Mouse (Mus musculus) embryonic facial prominence, embryonic 13.5 days (tissue): Measurements from ENCODE around the gene Pex14. TPM values are rescaled to one million over a fixed set of nuclear protein-coding genes. Genes with fewer than 3 reads are reported as not detected.
"Not testable (repeated sequence)": the region's sequence is repeated elsewhere in the genome, so short reads cannot be mapped to it uniquely, and the experiment has no call there.

ENCODE experiments used
- ATAC-seq: fragments of 200-750 bp; cut with Nextera tagmentation; 2 replicates; pipeline ENCODE4 v1.8.0; 2017; ENCODE audit warnings: low read depth; ENCODE audit not compliant: insufficient number of reproducible peaks, insufficient read depth, low FRiP score, low TSS enrichment
- H3K27ac ChIP-seq: fragments of 300-500 bp; sonication (generic); 2 replicates; pipeline ENCODE4 v1.5.1; 2015; ENCODE audit warnings: moderate library complexity, mild to moderate bottlenecking, inconsistent platforms
- H3K27me3 ChIP-seq: fragments of 300-500 bp; sonication (generic); 2 replicates; pipeline ENCODE4 v1.6.1; 2015; ENCODE audit warnings: mild to moderate bottlenecking, inconsistent platforms
- H3K36me3 ChIP-seq: fragments of 300-500 bp; sonication (generic); 2 replicates; pipeline ENCODE4 v1.6.1; 2015; ENCODE audit warnings: mild to moderate bottlenecking, inconsistent platforms
- H3K4me1 ChIP-seq: fragments of 300-500 bp; sonication (generic); 2 replicates; pipeline ENCODE4 v1.6.1; 2015; ENCODE audit warnings: inconsistent platforms
- H3K4me2 ChIP-seq: fragments of 300-500 bp; sonication (generic); 2 replicates; pipeline ENCODE4 v1.6.1; 2015; ENCODE audit warnings: moderate library complexity, mild to moderate bottlenecking, inconsistent platforms
- H3K4me3 ChIP-seq: fragments of 300-500 bp; sonication (generic); 2 replicates; pipeline ENCODE4 v1.5.1; 2015; ENCODE audit warnings: mild to moderate bottlenecking, inconsistent platforms
- H3K9ac ChIP-seq: fragments of 300-500 bp; sonication (generic); 2 replicates; pipeline ENCODE4 v1.6.1; 2015; ENCODE audit warnings: mild to moderate bottlenecking, inconsistent platforms
- H3K9me3 ChIP-seq: fragments of 300-500 bp; sonication (generic); 2 replicates; pipeline ENCODE4 v1.6.1; 2016; ENCODE audit warnings: inconsistent platforms
- whole genome bisulfite sequencing: fragments of 180-500 bp; shearing (Covaris S2); methylation state at CpG from one replicate; pipeline ENCODE4 v1.1.7; 2015; ENCODE audit warnings: mixed read lengths; 5-methylcytosine and 5-hydroxymethylcytosine counted together
- polyA plus RNA-seq: library from polyadenylated mRNA; unstranded; fragments of >200 nt; fragmentation: Nextera tagmentation; extraction: Ambion mirVana; gene quantifications from 2 replicates; pipeline ENCODE4 v1.2.1, GENCODE M21; 2015

Pex14 gene
- polyA plus RNA-seq, 1 experiment from 2014 or later = 50.2 TPM

GRCm38 (mm10) chr4:149131789-149132565 is 32.3 kb upstream of the Pex14 start:
- H3K4me1 ChIP-seq = peaks cover 8% of the 10 kb centered on the region
- no peak overlapping the region for H3K27ac ChIP-seq
- no peaks in the 10 kb centered on the region for H3K27me3 ChIP-seq
- H3K9me3 ChIP-seq = no peaks in the 10 kb centered on the region
- no peak overlapping the region for H3K4me2 ChIP-seq
- peaks cover 47% of the 10 kb centered on the region for H3K36me3 ChIP-seq
- no peak for ATAC-seq
- no peak overlapping the region for H3K4me3 ChIP-seq
- WGBS = 86% methylated on average over 21 of the region's 21 CpGs
- peak overlapping the region; percentile 11; the same call in 1 of the 2 replicates for H3K9ac ChIP-seq

GRCm38 (mm10) chr4:149131021-149131752 is 31.5 kb upstream of the Pex14 start:
- WGBS = 72% methylated on average over 23 of the region's 23 CpGs
- ATAC-seq = no peak
- Histone ChIP-seq H3K27me3 (no peaks in the 10 kb centered on the region), H3K4me2 (no peak overlapping the region), H3K27ac (no peak overlapping the region), H3K9me3 (no peaks in the 10 kb centered on the region), H3K36me3 (peaks cover 50% of the 10 kb centered on the region), H3K9ac (no peak overlapping the region), H3K4me1 (peaks cover 4% of the 10 kb centered on the region; the same call in 1 of the 2 replicates), H3K4me3 (no peak overlapping the region)

- no peak overlapping the region for H3K4me2 ChIP-seq
- 90% methylated on average over 18 of the region's 18 CpGs for WGBS
- H3K36me3 ChIP-seq = peaks cover 58% of the 10 kb centered on the region
Observed at GRCm38 (mm10) chr4:149128467-149128866, 28.8 kb upstream of the Pex14 start.

GRCm38 (mm10) chr4:149126663-149127062 is 27.0 kb upstream of the Pex14 start, which contains the start of gene Cort:
TSS of gene Cort (minus strand) at chr4:149126763.
- Histone ChIP-seq H3K4me1 (0 out of 2 replicates have a peak, but pooled peaks cover 4% of the 10 kb centered on the region), H3K27me3 (no peaks in the 10 kb centered on the region), H3K9me3 (no peaks in the 10 kb centered on the region), H3K4me3 (no peak within 1 kb of the TSS), H3K4me2 (no peak within 1 kb of the TSS), H3K9ac (peak within 1 kb of the TSS; percentile 44; the same call in 1 of the 2 replicates), H3K27ac (no peak within 1 kb of the TSS), H3K36me3 (peaks cover 50% of the 10 kb centered on the region)
- no peak for ATAC-seq
- WGBS = 82% methylated on average over 11 of the region's 11 CpGs

More at GRCm38 (mm10) chr4:149128467-149128866, 28.8 kb upstream of the Pex14 start:
- Histone ChIP-seq H3K9ac (no peak overlapping the region; the same call in 1 of the 2 replicates), H3K9me3 (no peaks in the 10 kb centered on the region), H3K4me3 (no peak overlapping the region), H3K27me3 (no peaks in the 10 kb centered on the region), H3K27ac (no peak overlapping the region), H3K4me1 (peaks cover 4% of the 10 kb centered on the region; the same call in 1 of the 2 replicates)
- no peak for ATAC-seq

GRCm38 (mm10) chr4:149126115-149126509 is 26.4 kb upstream of the Pex14 start:
- Histone ChIP-seq H3K4me1 (0 out of 2 replicates have a peak, but pooled peaks cover 4% of the 10 kb centered on the region), H3K4me2 (no peak overlapping the region), H3K4me3 (no peak overlapping the region), H3K9me3 (no peaks in the 10 kb centered on the region), H3K36me3 (peaks cover 45% of the 10 kb centered on the region), H3K27ac (no peak overlapping the region), H3K9ac (0 out of 2 replicates have a peak overlapping the region, but pooled peaks have one; percentile 44), H3K27me3 (no peaks in the 10 kb centered on the region)
- WGBS = 69% methylated on average over 6 of the region's 6 CpGs
- no peak for ATAC-seq

GRCm38 (mm10) chr4:149125341-149126114 is 25.9 kb upstream of the Pex14 start:
- Histone ChIP-seq H3K4me2 (no peak overlapping the region), H3K9ac (no peak overlapping the region), H3K36me3 (peaks cover 40% of the 10 kb centered on the region), H3K4me3 (no peak overlapping the region), H3K4me1 (0 out of 2 replicates have a peak, but pooled peaks cover 4% of the 10 kb centered on the region), H3K9me3 (no peaks in the 10 kb centered on the region), H3K27me3 (no peaks in the 10 kb centered on the region), H3K27ac (no peak overlapping the region)
- no peak for ATAC-seq
- whole genome bisulfite sequencing = 75% methylated on average over 11 of the region's 11 CpGs

- no peak for ATAC-seq
- Histone ChIP-seq H3K36me3 (peaks cover 31% of the 10 kb centered on the region), H3K9me3 (no peaks in the 10 kb centered on the region), H3K27ac (no peak overlapping the region), H3K4me2 (no peak overlapping the region), H3K27me3 (no peaks in the 10 kb centered on the region), H3K9ac (no peak overlapping the region), H3K4me1 (0 out of 2 replicates have a peak, but pooled peaks cover 4% of the 10 kb centered on the region), H3K4me3 (no peak overlapping the region)
- WGBS = 54% methylated on average over 5 of the region's 5 CpGs
Observed at GRCm38 (mm10) chr4:149123432-149123831, 23.8 kb upstream of the Pex14 start.

- not testable (repeated sequence) for H3K27me3 ChIP-seq, H3K9ac ChIP-seq, H3K9me3 ChIP-seq, ATAC-seq, H3K4me2 ChIP-seq, H3K4me1 ChIP-seq, H3K27ac ChIP-seq, H3K4me3 ChIP-seq
- peaks cover 22% of the 10 kb centered on the region for H3K36me3 ChIP-seq
- 81% methylated on average over 12 of the region's 12 CpGs for WGBS
Observed at GRCm38 (mm10) chr4:149119978-149120562, 20.4 kb upstream of the Pex14 start.

- peak; percentile 75 for ATAC-seq
- Histone ChIP-seq H3K4me1 (peaks cover 8% of the 10 kb centered on the region), H3K4me2 (peak within 1 kb of the TSS; percentile 94), H3K36me3 (peaks cover 24% of the 10 kb centered on the region), H3K4me3 (peak within 1 kb of the TSS; percentile 75), H3K9me3 (no peaks in the 10 kb centered on the region), H3K9ac (peak within 1 kb of the TSS; percentile 92), H3K27ac (no peak within 1 kb of the TSS), H3K27me3 (no peaks in the 10 kb centered on the region)
- whole genome bisulfite sequencing = under 1% methylated on average over 35 of the region's 35 CpGs
Observed at GRCm38 (mm10) chr4:149103875-149104561, 4.3 kb upstream of the Pex14 start, which contains the start of gene Dffa. TSS of gene Dffa (plus strand) at chr4:149104146.

- Histone ChIP-seq H3K27ac (no peak overlapping the region), H3K4me3 (no peak overlapping the region), H3K36me3 (peaks cover 5% of the 10 kb centered on the region), H3K9ac (no peak overlapping the region), H3K4me2 (no peak overlapping the region), H3K9me3 (no peaks in the 10 kb centered on the region), H3K27me3 (no peaks in the 10 kb centered on the region), H3K4me1 (peaks cover 21% of the 10 kb centered on the region)
- no peak for ATAC-seq
- WGBS = 84% methylated on average over 3 of the region's 3 CpGs
Observed at GRCm38 (mm10) chr4:149101456-149101855, 1.8 kb upstream of the Pex14 start.
